Mouse (Mus musculus) heart, embryonic 14.5 days (tissue): Measurements from ENCODE around the gene Aff3. TPM values are rescaled to one million over a fixed set of nuclear protein-coding genes. Genes with fewer than 3 reads are reported as not detected.

Source experiments
- ATAC-seq: fragments of 200-750 bp; cut with Nextera tagmentation; 2 replicates; pipeline ENCODE4 v1.8.0; 2017; ENCODE audit warnings: low read depth, moderate TSS enrichment; ENCODE audit not compliant: insufficient number of reproducible peaks, insufficient read depth, low FRiP score
- H3K27ac ChIP-seq, 2 experiments: fragments of 200-500 bp in 1 of 2; fragments of 300-500 bp in 1 of 2; sonication (generic) in 1 of 2; replicated peaks in 1 of 2; 2 replicates each; pipeline ENCODE4 v1.5.1; 2012 to 2014; ENCODE audit warnings: low read depth in 2 of 2, low read length in 2 of 2, control low read depth in 1 of 2, mild to moderate bottlenecking in 1 of 2, mixed read lengths in 1 of 2; ENCODE audit not compliant: control insufficient read depth in 1 of 2, insufficient read depth in 1 of 2
- H3K27me3 ChIP-seq: fragments of 300-500 bp; sonication (generic); 2 replicates; pipeline ENCODE4 v1.6.1; 2014; ENCODE audit warnings: mild to moderate bottlenecking, low read length, control low read depth; ENCODE audit not compliant: control insufficient read depth, insufficient read depth
- H3K36me3 ChIP-seq: fragments of 300-500 bp; sonication (generic); 2 replicates; pipeline ENCODE4 v1.6.1; 2014; ENCODE audit warnings: mild to moderate bottlenecking, control low read depth, low read length, mixed read lengths; ENCODE audit not compliant: control insufficient read depth, insufficient read depth
- H3K4me1 ChIP-seq, 2 experiments: fragments of 200-500 bp in 1 of 2; fragments of 300-500 bp in 1 of 2; sonication (generic) in 1 of 2; 2 replicates each; pipeline ENCODE4 v1.6.1; 2012 to 2014; ENCODE audit warnings: low read length in 2 of 2, control low read depth in 1 of 2, mixed read lengths in 1 of 2; ENCODE audit not compliant: control insufficient read depth in 2 of 2, insufficient read depth in 2 of 2
- H3K4me2 ChIP-seq: fragments of 300-500 bp; sonication (generic); 2 replicates; pipeline ENCODE4 v1.6.1; 2014; ENCODE audit warnings: mild to moderate bottlenecking, low read length
- H3K4me3 ChIP-seq, 2 experiments: fragments of 200-500 bp in 1 of 2; fragments of 300-500 bp in 1 of 2; sonication (generic) in 1 of 2; 2 replicates each; pipeline ENCODE4 v1.5.1; 2012 to 2014; ENCODE audit warnings: low read length in 2 of 2, mild to moderate bottlenecking in 2 of 2, control low read depth in 1 of 2, low read depth in 1 of 2, moderate library complexity in 1 of 2; ENCODE audit not compliant: control insufficient read depth in 1 of 2, insufficient read depth in 1 of 2
- H3K9ac ChIP-seq: fragments of 300-500 bp; sonication (generic); 2 replicates; pipeline ENCODE4 v1.6.1; 2014; ENCODE audit warnings: mild to moderate bottlenecking, low read length
- H3K9me3 ChIP-seq: fragments of 300-500 bp; sonication (generic); 2 replicates; pipeline ENCODE4 v1.6.1; 2016; ENCODE audit warnings: low read length, control low read depth; ENCODE audit not compliant: control insufficient read depth
- WGBS: fragments of 180-500 bp; shearing (Covaris S2); extraction: QIAGEN DNeasy Blood & Tissue Kit; methylation state at CpG from one replicate; pipeline ENCODE4 v1.1.7; 2014; 5-methylcytosine and 5-hydroxymethylcytosine counted together
- polyA plus RNA-seq: library from polyadenylated mRNA; unstranded; fragments of >200 nt; fragmentation: Nextera tagmentation; extraction: Ambion mirVana; gene quantifications from 2 replicates; pipeline ENCODE4 v1.2.1, GENCODE M21; 2014

The Aff3 gene
- polyA plus RNA-seq, 1 experiment from 2014 or later = 4.1 TPM

- peaks cover 6 to 7% of the 10 kb centered on the region in 2 experiments; a peak in 1 of 4 replicates for H3K4me1 ChIP-seq
- no peak overlapping the region for H3K4me2 ChIP-seq
- H3K27me3 ChIP-seq = no peaks in the 10 kb centered on the region
- no peak overlapping the region for H3K9ac ChIP-seq
- H3K4me3 ChIP-seq = no peak overlapping the region
- WGBS = 89% methylated on average over 14 of the region's 14 CpGs
- no peak overlapping the region for H3K27ac ChIP-seq
- no peak for ATAC-seq
- no peaks in the 10 kb centered on the region for H3K9me3 ChIP-seq
- no peaks in the 10 kb centered on the region for H3K36me3 ChIP-seq
Measured at GRCm38 (mm10) chr1:38367404-38368080, 297.2 kb downstream of the Aff3 start.

DNA sequence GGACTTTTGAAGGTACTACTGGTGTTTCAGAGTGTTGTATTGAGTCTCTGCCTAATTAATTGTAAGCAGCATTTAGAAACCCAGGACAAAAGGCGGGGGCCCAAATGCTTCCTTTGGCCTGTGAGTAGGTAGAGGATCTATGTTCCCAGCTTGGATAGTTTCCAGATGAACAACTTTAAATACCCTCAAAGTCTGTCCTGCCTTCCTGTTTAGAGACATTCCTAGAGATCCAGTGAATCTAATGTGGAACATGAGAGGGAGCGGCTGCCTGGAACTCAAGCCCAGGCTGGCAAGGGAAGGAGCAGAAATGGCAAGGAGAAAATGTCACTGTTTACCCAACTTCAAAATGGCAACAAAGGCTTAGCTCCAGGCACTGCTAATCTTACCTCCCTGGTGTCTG, 300.9 kb downstream of the Aff3 start:
- ATAC-seq = no peak
- Histone ChIP-seq H3K9me3 (no peaks in the 10 kb centered on the region), H3K27me3 (no peaks in the 10 kb centered on the region), H3K9ac (no peak overlapping the region), H3K27ac (no peak overlapping the region), H3K36me3 (no peaks in the 10 kb centered on the region), H3K4me1 (peaks cover 6 to 7% of the 10 kb centered on the region in 2 experiments; a peak in 2 of 4 replicates), H3K4me3 (no peak overlapping the region), H3K4me2 (no peak overlapping the region)
- WGBS = 83% methylated on average over 2 of the region's 2 CpGs

GRCm38 (mm10) chr1:38362275-38362674, 302.5 kb downstream of the Aff3 start:
- H3K9ac ChIP-seq = no peak overlapping the region
- ATAC-seq = no peak
- no peak overlapping the region for H3K27ac ChIP-seq
- H3K4me2 ChIP-seq = no peak overlapping the region
- no peak overlapping the region for H3K4me3 ChIP-seq
- WGBS = 90% methylated on average over 3 of the region's 3 CpGs
- no peaks in the 10 kb centered on the region for H3K36me3 ChIP-seq
- H3K9me3 ChIP-seq = no peaks in the 10 kb centered on the region
- H3K27me3 ChIP-seq = no peaks in the 10 kb centered on the region
- H3K4me1 ChIP-seq = peaks cover 6 to 11% of the 10 kb centered on the region in 2 experiments; a peak in 3 of 4 replicates

DNA sequence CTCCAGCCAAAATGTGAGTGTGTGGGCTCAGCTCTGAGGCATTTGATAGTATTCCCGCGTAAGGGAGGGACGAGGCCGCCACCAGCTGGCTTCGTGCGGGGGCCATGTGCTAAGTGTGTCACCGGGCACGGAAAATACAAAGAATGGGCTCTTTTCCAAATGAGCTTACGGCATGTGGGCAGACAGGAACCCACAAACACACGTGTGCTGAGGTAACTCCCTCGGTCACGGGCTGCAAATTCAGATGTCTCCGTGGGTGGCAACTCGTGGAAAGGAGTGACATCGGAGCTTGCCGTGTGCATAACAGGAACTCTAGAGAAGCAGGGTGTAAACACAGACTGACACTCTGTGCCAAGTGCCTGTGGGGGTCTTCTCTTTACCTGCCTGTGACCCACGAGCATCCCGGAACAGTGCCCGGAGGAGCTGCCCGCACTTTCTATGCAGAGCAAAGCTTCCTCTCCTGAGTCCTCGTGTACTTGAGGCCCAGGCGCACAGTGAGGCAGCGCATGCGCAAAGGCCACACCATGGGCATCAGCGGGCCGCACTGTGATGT, 305.9 kb downstream of the Aff3 start:
- Histone ChIP-seq H3K9me3 (no peaks in the 10 kb centered on the region), H3K4me1 (peaks cover 0 to 5% of the 10 kb centered on the region in 2 experiments; a peak in 2 of 4 replicates), H3K9ac (no peak overlapping the region), H3K4me3 (no peak overlapping the region), H3K4me2 (no peak overlapping the region), H3K36me3 (no peaks in the 10 kb centered on the region), H3K27me3 (no peaks in the 10 kb centered on the region), H3K27ac (no peak overlapping the region)
- no peak for ATAC-seq
- 81% methylated on average over 26 of the region's 26 CpGs for WGBS

- H3K9me3 ChIP-seq = no peaks in the 10 kb centered on the region
- peaks cover 0 to 5% of the 10 kb centered on the region in 2 experiments; a peak in 2 of 4 replicates for H3K4me1 ChIP-seq
- H3K9ac ChIP-seq = no peak overlapping the region
- no peak overlapping the region for H3K27ac ChIP-seq
- H3K4me3 ChIP-seq = no peak overlapping the region
- WGBS = 66% methylated on average over 10 of the region's 10 CpGs
- H3K36me3 ChIP-seq = no peaks in the 10 kb centered on the region
- H3K27me3 ChIP-seq = no peaks in the 10 kb centered on the region
- no peak for ATAC-seq
- H3K4me2 ChIP-seq = no peak overlapping the region
Measured at GRCm38 (mm10) chr1:38357933-38358796, 306.6 kb downstream of the Aff3 start.

GRCm38 (mm10) chr1:38354585-38354984, 310.2 kb downstream of the Aff3 start:
- Histone ChIP-seq H3K9ac (no peak overlapping the region), H3K4me1 (peaks cover 0 to 5% of the 10 kb centered on the region in 2 experiments; a peak in 2 of 4 replicates), H3K4me2 (no peak overlapping the region), H3K9me3 (no peaks in the 10 kb centered on the region), H3K36me3 (no peaks in the 10 kb centered on the region), H3K27ac (no peak overlapping the region), H3K27me3 (no peaks in the 10 kb centered on the region), H3K4me3 (no peak overlapping the region)
- 91% methylated on average over 4 of the region's 4 CpGs for WGBS
- no peak for ATAC-seq

GRCm38 (mm10) chr1:38347346-38347745, 317.4 kb downstream of the Aff3 start:
- H3K9ac ChIP-seq = no peak overlapping the region
- no peaks in the 10 kb centered on the region for H3K9me3 ChIP-seq
- H3K4me2 ChIP-seq = no peak overlapping the region
- no peak overlapping the region for H3K27ac ChIP-seq
- no peaks in the 10 kb centered on the region for H3K27me3 ChIP-seq
- H3K36me3 ChIP-seq = no peaks in the 10 kb centered on the region
- H3K4me3 ChIP-seq = no peak overlapping the region
- 72% methylated on average over 4 of the region's 4 CpGs for WGBS
- peaks cover 3 to 5% of the 10 kb centered on the region in 2 experiments; a peak in 3 of 4 replicates for H3K4me1 ChIP-seq
- ATAC-seq = no peak
